Mouse (Mus musculus) cerebellum, adult 11-12 months (tissue): ENCODE results near the gene Fbxw9.

Experiments used
- DNase-seq: peaks from one replicate; pipeline ENCODE4 v3.0.0; 2022

Gene Fbxw9

DNA sequence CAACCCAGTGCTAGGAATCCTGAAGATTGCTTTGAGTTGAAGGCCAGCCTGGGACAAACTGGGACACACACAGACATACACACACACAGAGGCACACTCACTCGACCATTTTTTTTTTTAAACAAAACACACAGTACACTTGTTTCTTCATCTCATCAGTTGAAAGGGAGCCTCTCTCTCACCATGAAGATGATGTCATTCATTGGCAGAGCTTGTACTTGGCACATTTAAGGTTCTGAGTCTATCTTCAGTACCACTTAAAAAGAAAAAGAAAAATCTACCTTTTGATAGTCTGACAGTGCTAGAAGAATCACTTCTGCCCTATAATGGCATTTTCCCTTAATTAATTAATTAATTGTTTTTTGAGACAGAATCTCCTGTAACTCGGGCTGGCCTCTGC, 28.9 kb downstream of the Fbxw9 start:
- no peak for DNase-seq

DNA sequence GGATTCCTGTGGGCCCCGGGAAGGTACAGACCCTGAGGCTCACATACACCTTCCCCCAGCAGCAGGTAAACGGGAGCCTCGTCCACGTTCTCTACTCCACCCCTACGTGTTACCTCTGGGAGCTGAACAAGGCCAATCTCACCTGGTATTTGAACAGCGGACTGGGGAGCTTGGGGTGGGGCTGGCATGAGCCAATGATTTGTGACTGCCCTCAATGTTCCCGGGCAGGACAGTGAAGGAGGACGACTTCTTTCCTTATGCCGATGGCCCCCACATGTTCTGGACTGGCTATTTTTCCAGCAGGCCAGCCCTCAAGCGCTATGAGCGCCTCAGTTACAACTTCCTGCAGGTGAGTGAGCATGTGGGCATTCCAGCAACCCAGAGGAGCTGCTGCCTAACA, 31.0 kb downstream of the Fbxw9 start:
- DNase-seq = no peak

GRCm38 (mm10) chr8:85091526-85092090, 31.8 kb downstream of the Fbxw9 start:
- DNase-seq = no peak

- DNase-seq = no peak
Measured at GRCm38 (mm10) chr8:85095051-85095450, 35.2 kb downstream of the Fbxw9 start.

DNA sequence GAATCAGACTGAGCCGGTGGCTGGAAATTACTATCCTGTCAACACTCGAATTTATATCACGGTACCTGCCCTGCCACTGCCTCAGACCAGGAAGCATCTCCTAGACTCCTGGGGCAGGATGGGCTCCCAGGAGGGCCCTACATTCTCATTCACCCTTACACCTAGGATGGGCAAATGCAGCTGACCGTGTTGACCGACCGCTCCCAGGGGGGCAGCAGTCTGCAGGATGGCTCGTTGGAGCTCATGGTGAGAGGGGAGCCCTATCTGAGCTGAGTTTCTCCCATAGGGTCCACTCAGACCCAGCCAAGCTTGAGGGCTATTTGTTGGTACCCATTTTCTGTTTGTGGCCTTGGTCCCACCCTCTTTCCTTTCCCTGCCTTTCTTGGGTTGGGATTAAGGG, 35.7 kb downstream of the Fbxw9 start:
- no peak for DNase-seq

DNA sequence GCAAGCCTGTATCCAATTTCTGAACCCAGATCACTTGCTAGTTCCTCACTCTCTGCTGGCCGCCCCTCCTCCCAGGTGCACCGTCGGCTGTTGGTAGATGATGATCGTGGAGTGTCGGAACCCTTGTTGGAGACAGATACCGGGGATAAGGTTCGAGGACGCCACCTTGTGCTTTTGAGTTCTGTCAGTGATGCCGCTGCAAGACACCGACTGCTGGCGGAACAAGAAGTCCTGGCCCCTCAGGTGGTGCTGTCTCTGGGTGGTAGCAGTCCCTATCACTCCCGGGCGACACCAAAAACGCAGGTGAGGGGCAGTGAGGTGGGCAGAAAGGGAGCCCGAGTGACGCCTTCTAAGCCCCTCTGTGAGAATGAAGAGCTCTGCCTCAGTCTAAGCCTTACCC, 36.3 kb downstream of the Fbxw9 start:
- no peak for DNase-seq

- DNase-seq = no peak
Measured at GRCm38 (mm10) chr8:85096850-85097249, 37.0 kb downstream of the Fbxw9 start.

DNA sequence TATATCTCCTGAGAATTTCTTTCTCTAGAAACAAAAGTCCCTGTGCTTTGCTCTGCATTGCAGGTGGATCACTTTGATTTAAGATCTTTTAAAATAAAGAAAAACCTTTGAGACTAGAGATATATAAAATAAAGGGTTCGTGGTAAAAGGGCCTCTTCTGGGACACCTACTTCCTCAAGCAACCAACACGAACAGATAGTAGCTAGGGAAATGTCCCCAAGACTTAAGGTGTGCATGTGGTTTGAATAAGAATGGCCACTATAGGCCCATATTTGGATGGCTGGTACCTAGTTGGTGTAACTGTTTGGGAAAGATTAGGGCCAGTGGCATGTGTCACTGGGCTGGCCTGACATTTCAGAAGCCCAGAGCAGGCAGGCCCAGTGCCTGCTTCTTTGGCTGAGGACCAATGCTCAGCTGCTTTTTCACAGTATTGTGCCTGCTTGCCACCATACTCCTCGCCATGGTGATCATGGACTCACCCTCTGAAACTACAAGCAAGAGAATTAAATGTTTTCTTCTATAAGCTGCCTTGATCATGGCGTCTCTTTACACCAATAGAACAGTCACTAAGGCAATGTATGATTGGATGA, 40.3 kb downstream of the Fbxw9 start:
- DNase-seq = no peak

DNA sequence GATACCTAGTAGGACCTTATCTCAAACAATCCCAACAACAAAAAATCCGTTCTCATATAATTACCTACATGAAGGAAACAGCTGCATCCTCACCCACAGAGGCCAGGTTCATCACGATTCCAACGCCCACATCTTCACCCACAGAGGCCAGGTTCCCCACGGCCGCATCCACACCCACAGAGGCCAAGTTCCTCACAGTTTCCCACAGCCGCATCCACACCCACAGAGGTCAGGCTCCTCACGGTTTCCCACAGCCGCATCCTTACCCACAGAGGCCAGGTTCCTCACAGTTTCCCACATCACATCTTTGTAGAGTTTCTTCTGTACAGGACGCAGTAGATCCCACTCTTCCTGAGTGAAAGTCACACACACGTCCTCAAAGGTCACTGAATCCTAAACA, 53.4 kb downstream of the Fbxw9 start:
- DNase-seq = no peak

GRCm38 (mm10) chr8:85115501-85115900, 55.6 kb downstream of the Fbxw9 start:
- no peak for DNase-seq
